Mouse (Mus musculus) right cerebral cortex, postnatal 14 days (tissue): Measurements from ENCODE around the gene Mavs.
A peak's percentile ranks its signal among the peaks of the same experiment; 100 is the strongest.

Experiments used
- DNase-seq: peaks from one replicate; pipeline ENCODE4 v3.0.0; 2022

Mavs gene

DNA sequence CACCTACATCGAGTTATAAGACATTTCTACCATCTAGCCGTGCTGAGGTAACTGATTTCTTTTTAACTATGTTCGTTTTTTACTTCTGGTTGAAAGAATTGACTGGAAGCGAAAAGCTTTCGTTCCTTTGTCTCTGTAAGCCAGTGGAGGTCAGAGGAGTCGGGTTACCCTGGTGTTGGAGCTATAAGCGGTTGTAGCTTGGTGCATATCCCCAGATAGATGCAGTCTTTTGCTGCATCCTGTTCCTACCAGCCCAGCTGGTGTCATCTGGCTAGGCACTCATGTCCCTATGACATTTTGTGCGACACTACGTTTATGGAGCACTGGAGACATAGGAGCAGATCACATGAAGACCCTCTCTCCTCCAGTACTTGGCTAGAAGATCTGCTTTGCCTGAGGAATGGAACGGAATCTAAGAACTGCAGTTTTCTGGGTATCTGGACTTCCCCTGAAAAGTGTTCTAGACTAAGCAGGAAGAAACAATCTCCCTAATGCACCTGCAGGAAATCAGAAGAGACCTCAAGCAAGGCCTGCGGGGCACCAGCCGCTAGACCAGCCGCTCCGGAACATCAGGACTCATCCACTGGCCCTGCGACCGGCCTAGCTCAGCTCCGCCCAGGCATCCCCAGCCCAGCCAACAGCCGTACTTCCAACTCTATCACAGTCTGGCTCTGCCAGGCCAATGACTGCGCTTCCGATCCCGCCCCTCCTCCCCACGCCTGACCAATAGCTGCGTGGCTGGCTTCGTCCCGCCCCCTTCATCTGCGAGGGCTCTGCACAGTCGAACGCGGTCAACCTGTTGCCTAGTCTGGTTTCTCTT is at the start of gene Mavs:
Mavs (plus strand) TSS at position 757 of the 820 bp plus-strand sequence.
- DNase-seq, result peak; percentile 90

DNA sequence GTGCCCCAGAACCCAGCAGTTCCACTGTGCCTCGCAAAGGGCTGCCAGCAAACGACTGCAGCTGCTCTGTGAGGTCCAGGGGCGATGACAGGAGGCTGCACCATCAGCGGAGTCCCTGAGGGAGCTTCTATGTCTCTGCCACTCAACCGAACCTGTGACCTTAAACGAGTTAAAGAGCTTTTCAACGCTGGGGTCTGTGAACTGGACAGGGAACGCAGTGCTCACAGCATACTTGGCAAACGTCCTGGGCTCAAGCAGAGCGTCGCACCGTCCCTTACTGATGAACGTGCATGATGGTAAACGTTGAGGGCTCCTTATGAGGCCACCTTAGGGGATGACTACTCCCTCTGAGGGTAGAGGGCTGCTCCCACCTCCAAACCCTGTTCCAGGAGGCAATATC is 47.5 kb upstream of the Mavs start:
- DNase-seq, result no peak

DNA sequence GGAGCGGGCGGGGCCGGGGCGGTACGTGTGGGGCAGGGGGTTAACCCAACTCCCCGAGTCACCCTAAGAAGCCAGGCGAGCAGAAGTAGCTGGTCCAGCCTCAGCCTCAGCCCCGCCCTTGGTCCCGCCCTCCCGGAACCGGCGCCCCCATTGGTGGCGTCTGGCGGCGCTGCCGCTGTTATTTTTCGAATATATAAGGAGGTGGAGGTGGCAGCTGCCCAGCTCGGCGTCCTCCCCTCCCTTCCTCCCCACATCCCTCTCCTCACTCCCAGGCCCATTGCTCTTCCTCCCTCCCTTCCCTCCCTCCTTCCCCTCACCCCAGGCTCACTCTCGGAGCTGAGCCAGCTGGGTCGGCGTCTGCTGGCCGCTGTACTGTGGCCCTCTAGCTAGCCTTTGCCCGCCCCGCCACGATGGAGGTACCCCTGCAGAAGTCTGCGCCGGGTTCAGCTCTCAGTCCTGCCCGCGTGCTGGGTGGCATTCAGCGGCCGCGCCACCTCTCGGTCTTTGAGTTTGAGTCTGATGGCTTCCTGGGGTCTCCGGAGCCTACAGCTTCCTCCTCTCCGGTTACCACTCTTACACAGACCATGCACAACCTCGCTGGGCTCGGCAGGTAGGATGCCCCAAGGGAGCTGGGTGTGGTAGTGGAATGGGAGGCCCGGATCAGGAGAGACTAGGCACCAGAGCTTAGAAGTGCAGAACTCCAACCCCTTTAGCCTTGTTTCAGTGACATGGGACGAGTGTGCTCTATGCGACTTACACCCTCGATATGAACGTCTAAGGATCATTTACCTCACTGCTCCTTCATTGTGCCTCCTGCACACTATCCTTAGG is 46.9 kb upstream of the Mavs start, which contains the start of the genes Cdc25b and Spef1:
Cdc25b (plus strand) TSS at position 179 of the 831 bp plus-strand sequence.
Spef1 (minus strand) TSS at position 512 of the 831 bp plus-strand sequence.
- peak; percentile 80 for DNase-seq

DNA sequence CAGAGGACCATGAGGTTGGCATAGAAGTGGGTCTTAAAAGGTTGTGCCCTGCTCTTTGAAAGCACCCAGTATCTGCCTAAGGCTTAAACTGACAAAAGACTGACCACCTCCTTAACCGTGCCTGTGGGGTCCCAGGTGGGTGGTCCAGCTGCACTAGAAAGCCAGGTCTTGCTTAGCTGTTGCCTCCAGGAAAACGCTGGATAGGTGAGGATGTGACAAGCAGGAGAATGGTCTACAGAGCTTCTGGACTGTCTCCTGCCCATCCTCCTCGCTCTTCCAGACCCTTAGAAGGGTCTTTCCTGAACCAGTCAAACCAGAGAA is 46.3 kb upstream of the Mavs start:
- no peak for DNase-seq

DNA sequence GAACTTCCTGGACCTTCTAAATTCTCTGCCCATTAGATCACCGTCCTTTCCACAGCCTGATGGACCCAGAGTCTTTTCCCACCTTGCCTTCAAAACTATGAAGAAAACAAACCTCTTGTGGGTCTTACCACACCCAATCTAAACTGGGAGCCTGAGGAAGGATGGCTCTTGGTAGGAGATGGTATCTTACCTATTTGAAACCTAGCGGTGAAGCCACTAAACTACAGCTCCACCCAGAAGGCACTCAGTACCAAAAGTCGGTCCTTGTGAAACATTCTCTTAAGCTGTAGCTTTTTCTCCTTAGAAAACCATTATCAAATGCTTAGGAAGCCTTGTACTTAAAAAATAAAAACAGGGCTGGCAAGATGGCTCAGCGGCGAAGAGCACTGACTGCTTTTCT is 45.6 kb upstream of the Mavs start:
- no peak for DNase-seq

DNA sequence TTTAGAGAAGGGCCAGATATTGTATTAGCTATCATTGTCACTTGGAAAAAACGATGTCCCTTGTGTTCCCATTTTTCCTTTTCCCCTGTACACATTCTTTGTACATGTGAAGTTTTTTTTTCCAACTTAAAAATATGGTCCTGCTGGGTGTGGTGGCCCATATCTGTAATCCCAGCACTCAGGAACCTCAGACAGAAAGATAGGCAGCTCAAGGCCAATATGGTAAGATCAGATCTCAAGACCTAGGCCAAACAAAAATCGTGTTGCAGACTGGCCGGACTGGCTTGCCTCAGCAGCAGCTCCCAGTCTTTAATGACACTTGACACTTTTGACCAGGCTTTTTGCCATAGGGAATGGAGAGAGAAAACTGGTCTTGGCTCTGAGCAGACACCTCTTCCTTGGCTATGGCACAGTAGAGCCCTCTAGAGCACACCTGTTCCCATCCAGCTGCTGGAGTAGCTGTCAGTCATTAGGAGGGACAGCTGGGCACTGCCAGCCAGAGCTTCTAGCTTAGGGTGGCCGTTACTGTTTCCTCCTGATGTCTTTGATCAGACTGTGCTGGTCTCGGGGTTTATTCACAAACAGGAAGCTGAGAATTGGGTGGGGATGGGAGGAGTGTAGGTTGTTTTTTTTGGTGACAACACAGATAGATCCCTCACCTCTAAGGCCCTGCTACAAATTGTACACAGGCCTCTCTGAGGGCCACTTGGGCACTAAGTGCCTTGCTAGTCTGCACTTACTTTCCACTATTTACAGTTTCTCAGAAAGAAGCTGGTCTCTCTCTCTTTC is 44.1 kb upstream of the Mavs start:
- DNase-seq, result no peak

DNA sequence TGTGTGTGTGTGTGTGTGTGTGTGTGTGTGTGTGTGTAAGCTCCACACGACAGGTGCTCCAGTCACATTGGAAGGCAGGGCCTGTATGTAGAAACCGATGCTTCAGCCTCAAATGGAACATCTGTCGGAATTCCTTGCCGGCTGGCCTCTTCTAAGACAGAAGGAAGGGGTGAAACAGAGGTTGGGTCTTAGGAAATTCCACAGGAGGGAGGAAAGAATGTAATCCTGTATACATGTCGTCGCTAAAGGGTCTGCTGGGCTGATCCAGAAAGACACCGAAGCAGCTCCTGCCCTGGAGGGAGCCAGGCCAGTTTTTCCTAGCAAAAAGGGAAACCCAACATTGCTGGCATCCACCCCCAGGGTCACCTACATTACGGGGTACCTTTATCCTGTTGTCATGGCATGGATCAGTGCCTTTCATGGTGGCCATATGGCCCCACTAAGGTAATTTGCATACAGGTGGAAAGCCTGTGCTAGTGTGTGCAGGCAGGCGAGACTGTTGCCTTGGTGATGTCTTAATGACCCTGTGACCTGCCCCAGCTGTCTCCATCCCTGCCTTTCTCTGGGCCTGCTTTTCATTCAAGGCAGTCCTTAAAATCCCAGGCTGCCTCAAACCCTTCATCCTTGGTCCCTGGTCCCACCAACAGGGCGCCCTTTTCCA is 43.4 kb upstream of the Mavs start:
- no peak for DNase-seq

DNA sequence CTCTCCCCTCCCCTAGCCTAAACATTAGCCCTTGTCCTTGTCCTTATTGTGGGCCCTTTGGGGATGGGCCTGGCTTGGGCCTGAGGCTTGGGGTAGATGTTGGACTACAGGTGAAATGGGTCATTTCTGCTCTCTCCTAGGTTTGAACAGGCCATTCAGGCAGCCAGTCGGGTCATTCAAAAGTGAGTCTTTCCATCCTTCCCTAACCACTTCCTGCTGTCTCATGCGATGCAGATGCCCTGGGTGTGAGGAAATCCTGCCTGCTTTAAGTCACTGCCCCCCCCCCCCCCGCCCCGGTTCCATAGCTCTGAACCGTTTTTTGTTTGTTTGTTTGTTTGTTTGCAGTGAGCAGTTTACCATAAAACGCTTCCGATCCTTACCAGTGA is 42.9 kb upstream of the Mavs start:
- DNase-seq, result no peak

DNA sequence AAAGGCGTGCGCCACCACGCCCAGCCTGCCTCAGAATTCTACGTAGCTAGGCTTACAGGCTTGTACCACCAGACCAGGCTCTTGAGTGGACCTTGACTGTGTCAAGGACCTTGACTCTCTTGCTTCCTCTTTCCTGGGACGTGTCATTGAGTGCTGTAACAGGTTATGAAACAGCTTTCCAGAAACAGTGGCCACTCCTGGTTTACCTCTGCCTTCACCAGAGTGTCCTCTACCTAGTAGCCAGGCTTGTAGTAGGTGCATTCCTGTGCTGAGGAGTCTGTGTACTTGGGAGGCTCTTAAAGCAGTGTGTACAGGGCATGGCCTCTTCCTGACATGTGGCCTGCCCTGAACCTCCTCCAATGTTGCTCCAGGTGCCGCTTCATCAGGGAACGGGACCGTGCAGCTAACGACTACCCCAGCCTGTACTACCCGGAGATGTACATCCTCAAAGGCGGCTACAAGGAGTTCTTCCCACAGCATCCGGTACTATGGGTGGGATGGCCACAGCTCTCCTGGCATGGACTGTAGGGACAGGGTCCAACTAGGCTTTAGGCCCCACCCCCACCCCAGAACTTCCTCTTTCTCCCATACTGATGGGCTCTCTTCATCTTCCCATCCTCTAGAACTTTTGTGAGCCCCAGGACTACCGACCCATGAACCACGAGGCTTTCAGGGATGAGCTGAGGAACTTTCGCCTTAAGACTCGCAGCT is 37.1 kb upstream of the Mavs start:
- DNase-seq, result no peak

DNA sequence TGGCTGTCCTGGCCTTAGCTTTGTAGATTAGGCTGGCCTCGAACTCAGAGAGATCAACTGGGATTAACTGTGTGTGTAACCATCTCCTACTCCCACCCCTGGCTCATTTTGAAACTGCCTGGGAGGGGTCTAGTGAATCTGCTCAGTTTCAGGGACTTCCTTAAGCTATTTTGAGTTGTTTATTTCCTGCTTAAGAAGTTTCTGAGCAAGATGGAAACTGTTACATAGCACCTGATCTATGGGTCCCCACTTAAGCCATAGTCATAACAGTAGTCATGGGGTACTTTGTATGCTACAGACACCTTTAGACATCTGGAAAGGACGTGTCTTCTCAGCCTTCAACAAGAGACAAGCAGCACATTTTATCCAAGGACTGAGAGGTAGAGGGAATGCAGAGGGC is 33.2 kb upstream of the Mavs start:
- DNase-seq, result no peak

DNA sequence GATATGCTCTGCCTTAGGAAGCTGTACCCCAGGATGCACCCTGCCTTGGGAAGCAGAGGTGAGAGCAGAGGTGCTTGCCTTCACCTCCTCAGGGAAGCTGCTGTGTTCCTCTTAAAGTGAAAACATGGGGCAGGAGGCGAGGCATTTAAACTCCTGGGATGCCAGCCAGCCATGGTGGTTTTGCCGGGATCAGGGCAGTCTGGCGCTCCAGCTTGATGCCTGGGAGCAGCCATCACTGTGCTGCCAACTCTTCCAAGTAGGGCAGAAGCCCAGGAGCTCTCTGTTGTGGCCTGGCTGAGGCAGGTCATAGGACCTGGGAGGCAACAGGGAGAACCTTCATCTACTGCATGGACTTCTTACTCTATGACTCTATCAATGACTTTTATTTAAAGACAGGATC is 32.6 kb upstream of the Mavs start:
- DNase-seq, result no peak

DNA sequence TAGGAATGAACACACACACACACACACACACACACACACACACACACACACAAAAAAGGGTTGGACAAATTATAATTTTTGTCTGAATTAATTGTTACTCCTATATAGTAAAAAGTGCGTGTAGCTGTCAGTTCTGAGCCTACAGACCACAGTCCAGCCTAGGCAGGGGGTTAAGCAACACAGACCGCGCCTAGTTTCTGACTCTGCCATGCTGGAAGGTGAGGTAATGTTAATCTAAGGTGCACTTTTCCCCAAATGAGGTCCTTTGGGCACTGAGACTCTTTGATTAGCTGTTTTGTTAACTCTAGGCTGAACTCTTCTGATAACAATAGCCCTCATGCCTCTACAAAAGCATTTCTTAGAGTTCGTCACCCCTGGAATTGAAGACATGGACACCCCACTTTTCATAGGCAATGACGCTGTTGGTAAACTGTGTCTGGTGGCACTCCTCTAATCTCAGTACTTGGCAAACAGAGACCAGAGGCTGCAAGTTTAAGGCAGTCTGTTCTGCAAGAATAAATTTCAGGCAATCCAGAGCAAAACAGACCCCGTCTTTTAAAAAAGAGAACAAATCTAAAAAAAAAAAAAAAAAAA is 29.9 kb upstream of the Mavs start:
- DNase-seq, result no peak

DNA sequence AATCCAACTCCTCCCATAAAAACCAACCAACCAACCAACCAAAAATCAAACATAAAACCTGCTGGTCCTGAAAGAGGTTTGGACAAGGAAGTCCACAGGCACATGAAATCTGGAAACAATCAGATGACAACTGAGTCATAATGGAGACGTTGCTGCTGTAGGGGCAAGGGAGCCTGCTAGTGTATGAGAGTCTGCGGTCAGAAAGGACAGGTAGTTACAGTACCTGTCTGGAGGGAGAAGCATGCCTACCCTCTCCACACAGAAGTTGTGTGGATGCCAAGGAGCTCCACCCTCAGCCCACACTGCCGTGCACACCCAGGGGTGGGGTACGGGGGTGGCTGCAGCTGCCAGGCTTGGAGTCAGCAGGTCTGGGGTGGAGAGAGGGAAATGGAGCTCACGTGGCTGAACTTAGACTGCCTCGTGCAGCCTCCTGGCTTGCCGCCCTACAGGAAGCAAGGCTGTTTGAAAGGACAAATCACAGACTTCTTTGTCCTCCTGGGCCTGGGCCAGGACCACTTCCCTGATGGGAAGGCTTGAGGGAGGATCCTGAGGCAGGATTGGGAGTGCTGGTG is 29.4 kb upstream of the Mavs start:
- peak; percentile 79 for DNase-seq

DNA sequence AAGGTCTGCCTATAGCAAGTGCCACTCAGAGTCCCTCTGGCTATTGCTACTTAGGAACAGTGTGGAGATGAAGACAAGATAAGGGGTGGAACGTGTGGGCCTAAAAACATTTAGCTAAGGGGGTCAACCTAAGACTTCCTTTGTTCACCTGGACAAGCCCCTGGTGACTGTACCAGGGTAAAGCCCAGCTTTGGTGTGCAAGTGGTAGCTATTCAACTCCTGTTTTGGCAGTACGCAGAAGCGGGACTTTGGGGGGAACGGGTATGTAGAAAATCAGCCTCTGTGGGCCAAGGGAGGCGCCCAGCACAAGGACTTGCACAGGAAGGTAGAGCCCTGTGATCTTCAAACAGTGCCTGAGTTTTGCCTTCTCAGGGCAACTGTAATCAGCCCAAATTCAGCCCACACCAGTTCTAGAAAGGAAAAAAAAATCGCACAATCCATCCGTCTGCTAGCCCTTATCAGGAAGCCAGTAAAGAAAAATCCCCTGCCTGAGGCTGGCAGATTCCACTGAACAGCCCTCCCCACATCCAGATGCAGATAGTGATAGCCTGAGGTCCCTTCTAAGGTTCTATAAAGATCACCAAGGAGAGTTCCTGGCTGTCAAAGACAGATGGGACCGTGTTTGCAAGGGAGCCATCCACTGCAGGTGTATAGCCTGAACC is 28.2 kb upstream of the Mavs start:
- DNase-seq, result no peak

DNA sequence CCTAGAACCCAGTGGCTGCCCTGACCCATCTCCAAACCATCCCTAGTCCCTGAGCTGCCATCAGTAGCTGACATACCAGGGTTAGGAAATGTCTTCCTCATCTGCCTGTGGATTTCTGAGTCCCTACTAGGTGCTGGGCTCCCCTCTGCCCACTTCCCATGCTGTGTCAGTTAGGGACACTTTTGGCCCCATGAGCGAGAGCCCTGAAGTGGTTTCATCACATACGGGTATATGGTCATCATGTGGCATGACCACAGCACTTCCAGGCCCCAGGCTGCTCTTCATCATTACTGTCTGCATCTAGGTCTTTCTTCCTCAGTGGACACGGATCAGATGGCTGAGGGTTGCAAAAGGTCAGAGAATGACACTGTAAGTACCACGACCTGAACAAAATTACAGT is 27.1 kb upstream of the Mavs start, which contains the start of gene Ap5s1:
Ap5s1 (plus strand) TSS at position 301 of the 400 bp plus-strand sequence.
- no peak for DNase-seq

DNA sequence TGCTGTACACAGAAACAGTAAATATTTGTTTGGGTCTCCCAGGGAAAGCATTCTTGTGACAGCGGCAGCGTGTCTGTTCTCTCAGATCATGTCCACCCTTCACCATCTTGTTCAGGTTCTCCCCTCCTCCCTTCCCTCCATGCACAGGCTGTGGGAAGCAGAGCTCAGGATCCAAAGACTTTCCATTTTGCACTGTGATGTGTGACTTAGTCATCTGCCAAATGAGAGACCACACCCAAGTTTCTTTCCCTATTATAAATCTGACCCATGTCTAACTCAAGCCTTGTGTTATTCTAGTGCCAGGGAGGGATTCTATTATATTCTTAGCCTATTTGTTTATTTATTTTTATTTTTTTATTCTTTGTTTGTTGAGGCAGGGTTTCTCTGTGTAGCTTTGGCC is 25.5 kb upstream of the Mavs start:
- no peak for DNase-seq

DNA sequence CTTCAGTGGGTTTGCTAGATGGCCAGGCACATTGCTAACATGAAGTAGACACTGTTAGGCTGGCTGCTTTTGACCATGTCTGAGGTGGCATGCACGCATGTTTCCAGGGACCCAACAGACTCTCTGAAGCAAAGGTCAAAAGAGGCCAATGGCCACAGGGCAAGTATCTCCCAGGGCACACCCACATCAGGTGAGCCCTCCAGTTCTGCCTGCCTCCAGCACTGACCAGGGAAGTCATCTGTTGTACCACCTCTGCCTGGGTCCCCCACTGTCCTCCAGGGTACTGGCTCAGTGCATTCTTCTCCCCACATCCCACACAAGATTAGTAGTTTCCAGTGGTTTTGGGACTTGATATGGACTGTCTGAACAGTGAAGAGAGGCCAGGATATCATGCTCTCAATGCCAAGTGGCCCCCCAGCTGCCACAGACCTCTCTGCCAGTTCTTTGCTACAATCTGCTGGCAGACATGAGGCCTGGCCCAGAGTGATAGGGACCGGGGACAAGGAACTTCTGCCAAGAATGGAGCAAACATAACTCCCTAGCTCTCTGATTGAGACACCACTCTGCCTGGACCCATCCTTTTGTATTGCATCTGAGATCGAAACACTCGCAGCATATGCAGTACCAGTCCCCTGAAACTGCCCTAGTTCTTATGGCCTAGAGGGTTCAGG is 24.6 kb upstream of the Mavs start:
- DNase-seq, result no peak

DNA sequence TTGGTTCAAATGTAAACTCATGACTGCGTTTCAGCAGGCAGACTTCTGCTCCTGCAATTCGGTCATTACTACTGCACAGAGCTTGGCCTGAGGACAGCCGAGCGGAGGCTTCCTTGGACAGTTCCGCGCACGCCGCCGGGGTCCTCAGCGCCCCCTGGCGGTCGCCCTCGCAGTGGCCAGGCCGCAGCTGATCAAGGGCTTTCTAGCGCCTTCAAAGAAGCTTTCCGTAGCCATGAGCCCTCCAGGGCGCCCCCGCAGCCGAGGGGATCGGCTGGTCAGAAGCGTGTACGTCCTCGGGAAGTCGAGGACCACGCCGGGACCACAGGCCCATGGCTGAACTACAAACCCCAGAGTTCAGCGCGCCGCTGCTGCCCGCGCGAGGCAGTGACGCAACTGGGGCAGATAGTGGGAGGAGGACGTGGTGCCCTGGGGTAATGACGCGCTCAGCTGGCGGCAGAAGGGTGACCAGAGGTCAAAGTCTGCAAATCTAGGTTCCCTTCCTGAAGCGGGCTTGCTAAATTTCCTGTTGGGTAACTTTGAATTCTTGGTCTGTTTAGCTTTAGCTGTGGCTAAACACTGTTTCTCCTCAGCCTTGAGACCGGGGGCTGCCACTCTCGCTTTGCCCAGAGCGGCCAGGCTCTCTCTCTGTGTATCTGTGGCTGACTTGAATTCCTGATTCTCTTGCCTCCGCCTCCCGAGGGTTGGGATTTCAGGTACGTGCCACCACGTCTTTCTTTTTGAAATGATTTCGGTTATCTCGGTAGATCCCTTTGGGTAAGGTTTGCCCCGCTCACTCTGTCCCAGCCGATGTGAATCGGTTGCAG is 23.7 kb upstream of the Mavs start:
- DNase-seq, result peak; percentile 95

DNA sequence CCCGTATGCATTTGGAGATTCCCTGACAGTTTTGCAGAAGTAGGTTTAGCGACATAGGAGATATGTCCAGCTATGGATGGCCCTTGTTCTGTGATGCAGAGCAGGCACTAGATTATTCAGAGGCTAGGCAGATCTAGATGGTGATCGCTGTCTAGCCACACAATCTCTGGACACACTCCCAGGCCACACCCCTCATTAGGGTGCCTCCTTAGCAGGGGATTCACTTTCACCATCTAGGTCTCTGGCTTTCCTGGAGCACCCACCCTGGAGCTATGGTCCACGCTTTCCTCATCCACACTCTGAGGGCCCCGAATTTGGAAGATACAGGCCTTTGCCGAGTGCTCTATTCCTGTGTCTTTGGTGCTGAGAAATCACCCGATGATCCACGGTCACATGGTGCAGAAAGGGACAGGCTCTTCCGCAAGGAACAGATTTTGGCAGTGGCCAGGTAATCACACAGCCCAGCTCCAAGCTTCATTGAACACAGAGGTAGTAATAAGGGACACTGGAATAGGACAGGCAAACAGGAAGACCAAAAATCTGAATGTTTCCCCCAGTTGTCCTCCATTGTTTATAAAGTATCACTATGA is 22.7 kb upstream of the Mavs start:
- DNase-seq, result no peak
